Mouse (Mus musculus) liver, adult 2 months (tissue): Measurements from ENCODE around the gene Il6st. TPM values are rescaled to one million over a fixed set of nuclear protein-coding genes. Genes with fewer than 3 reads are reported as not detected.
A peak's percentile ranks its signal among the peaks of the same experiment; 100 is the strongest.

Source experiments
- DNase-seq: peaks from one replicate; pipeline ENCODE4 v3.0.0-alpha.2; 2011; ENCODE audit warnings: low read depth, low spot score; ENCODE audit errors: extremely low read depth
- H3K27ac ChIP-seq: fragments of 200-500 bp; replicated peaks from 2 replicates; pipeline ENCODE4 v1.5.1; 2012; ENCODE audit warnings: low read depth, mild to moderate bottlenecking, control low read depth, inconsistent platforms, low read length; ENCODE audit not compliant: insufficient read depth
- H3K27me3 ChIP-seq: fragments of 200-500 bp; 2 replicates; pipeline ENCODE4 v1.6.1; 2012; ENCODE audit warnings: mild to moderate bottlenecking, moderate library complexity, low read length, inconsistent platforms; ENCODE audit not compliant: control insufficient read depth, insufficient read depth
- H3K36me3 ChIP-seq: fragments of 200-500 bp; 2 replicates; pipeline ENCODE4 v1.6.1; 2012; ENCODE audit warnings: low read length, inconsistent platforms; ENCODE audit not compliant: control insufficient read depth, insufficient read depth
- H3K4me1 ChIP-seq: fragments of 200-500 bp; 2 replicates; pipeline ENCODE4 v1.6.1; 2011; ENCODE audit warnings: low read length; ENCODE audit not compliant: control insufficient read depth, insufficient read depth
- H3K4me3 ChIP-seq: fragments of 200-500 bp; 2 replicates; pipeline ENCODE4 v1.5.1; 2011; ENCODE audit warnings: low read depth, mild to moderate bottlenecking, control low read depth, low read length, moderate library complexity; ENCODE audit not compliant: insufficient read depth
- H3K79me2 ChIP-seq: fragments of 200-500 bp; 2 replicates; pipeline ENCODE4 v1.6.1; 2012; ENCODE audit warnings: inconsistent platforms, mild to moderate bottlenecking, low read length, moderate library complexity; ENCODE audit not compliant: control insufficient read depth, insufficient read depth
- H3K9ac ChIP-seq: fragments of 200-500 bp; 2 replicates; pipeline ENCODE4 v1.6.1; 2012; ENCODE audit warnings: low read depth, mild to moderate bottlenecking, control low read depth, inconsistent platforms, low read length
- CTCF ChIP-seq: fragments of 200-500 bp; IDR thresholded peaks from 2 replicates; pipeline ENCODE4 v1.5.1; 2011; ENCODE audit warnings: low read depth, low read length, control low read depth
- POLR2A ChIP-seq: fragments of 200-500 bp; IDR thresholded peaks from 2 replicates; pipeline ENCODE4 v1.6.1; 2011; ENCODE audit warnings: low read length, control low read depth; ENCODE audit not compliant: insufficient read depth; ENCODE audit errors: extremely low read depth
- WGBS: fragments of 180-500 bp; shearing (Covaris S2); methylation state at CpG from one replicate; pipeline ENCODE4 v1.1.7; 2018; 5-methylcytosine and 5-hydroxymethylcytosine counted together
- polyA plus RNA-seq: library from polyadenylated mRNA; depleted of rRNA; stranded (reverse); fragments of >200 nt; gene quantifications from 2 replicates; pipeline ENCODE4 v1.2.3, GENCODE M21; 2012
- total RNA-seq: library from RNA; depleted of rRNA; stranded (reverse); fragments of >200 nt; gene quantifications from 2 replicates; pipeline ENCODE4 v1.2.3, GENCODE M21; 2014

Il6st gene
- total and polyA plus RNA-seq, 2 experiments, result 18.9 to 70.2 TPM

- Histone ChIP-seq H3K27ac (peak overlapping the region; percentile 15), H3K36me3 (no peaks in the 10 kb centered on the region), H3K4me1 (peaks cover 41% of the 10 kb centered on the region), H3K9ac (peak overlapping the region; percentile 5), H3K4me3 (peak overlapping the region; percentile 21; the same call in 1 of the 2 replicates), H3K79me2 (peaks cover 41% of the 10 kb centered on the region), H3K27me3 (no peaks in the 10 kb centered on the region)
- no peak for DNase-seq
- WGBS, result 73% methylated on average over 9 of the region's 9 CpGs
- TF ChIP-seq POLR2A, result no peak
- no peak for TF ChIP-seq CTCF
Observed at GRCm38 (mm10) chr13:112467384-112467783, 3.5 kb downstream of the Il6st start.

GRCm38 (mm10) chr13:112469491-112469890 lies 5.6 kb downstream of the Il6st start:
- Histone ChIP-seq H3K79me2 (peaks cover 49% of the 10 kb centered on the region), H3K27me3 (no peaks in the 10 kb centered on the region), H3K27ac (peak overlapping the region; percentile 50; the same call in 1 of the 2 replicates), H3K36me3 (peaks cover 12% of the 10 kb centered on the region), H3K4me1 (peaks cover 39% of the 10 kb centered on the region), H3K4me3 (no peak overlapping the region), H3K9ac (peak overlapping the region; percentile 15)
- DNase-seq, result peak; percentile 67
- 15% methylated on average over 5 of the region's 5 CpGs for WGBS
- TF ChIP-seq POLR2A, result no peak
- no peak for TF ChIP-seq CTCF

- H3K4me3 ChIP-seq, result no peak overlapping the region
- H3K27ac ChIP-seq, result peak overlapping the region; percentile 84
- H3K4me1 ChIP-seq, result peaks cover 35% of the 10 kb centered on the region
- 74% methylated on average over 9 of the region's 9 CpGs for WGBS
- TF ChIP-seq POLR2A (no peak), CTCF (no peak)
- H3K79me2 ChIP-seq, result peaks cover 44% of the 10 kb centered on the region
- peaks cover 25% of the 10 kb centered on the region for H3K36me3 ChIP-seq
- H3K27me3 ChIP-seq, result no peaks in the 10 kb centered on the region
- DNase-seq, result no peak
- H3K9ac ChIP-seq, result no peak overlapping the region
Observed at GRCm38 (mm10) chr13:112471201-112471600, 7.3 kb downstream of the Il6st start.

- Histone ChIP-seq H3K4me3 (no peak overlapping the region), H3K27me3 (no peaks in the 10 kb centered on the region), H3K4me1 (peaks cover 25% of the 10 kb centered on the region), H3K9ac (peak overlapping the region; percentile 14; the same call in 1 of the 2 replicates), H3K79me2 (peaks cover 35% of the 10 kb centered on the region), H3K27ac (no peak overlapping the region; the same call in 1 of the 2 replicates), H3K36me3 (peaks cover 26% of the 10 kb centered on the region)
- DNase-seq, result peak; percentile 52
- WGBS, result 50% methylated on average over 19 of the region's 19 CpGs
- no peak for TF ChIP-seq POLR2A
- TF ChIP-seq CTCF, result no peak
Observed at GRCm38 (mm10) chr13:112472401-112473023, 8.6 kb downstream of the Il6st start.

- no peak for TF ChIP-seq CTCF
- no peak for TF ChIP-seq POLR2A
- Histone ChIP-seq H3K36me3 (peaks cover 32% of the 10 kb centered on the region), H3K4me3 (no peak overlapping the region), H3K27me3 (no peaks in the 10 kb centered on the region), H3K79me2 (peaks cover 26% of the 10 kb centered on the region), H3K27ac (no peak overlapping the region), H3K4me1 (peaks cover 22% of the 10 kb centered on the region), H3K9ac (no peak overlapping the region)
- no peak for DNase-seq
- 77% methylated on average over 21 of the region's 21 CpGs for WGBS
Observed at GRCm38 (mm10) chr13:112473757-112474755, 10.2 kb downstream of the Il6st start.
